Mouse (Mus musculus) thymus, adult 2 months (tissue): Measurements from ENCODE around the gene Lrrc4. TPM values are rescaled to one million over a fixed set of nuclear protein-coding genes. Genes with fewer than 3 reads are reported as not detected.

ENCODE experiments used
- DNase-seq: peaks from one replicate; pipeline ENCODE4 v3.0.0; 2021
- H3K27ac ChIP-seq: fragments of 200-500 bp; 2 replicates; pipeline ENCODE4 v1.5.1; 2012; ENCODE audit warnings: low read length, control low read depth; ENCODE audit not compliant: control insufficient read depth, insufficient read depth
- H3K27me3 ChIP-seq: fragments of 200-500 bp; 2 replicates; pipeline ENCODE4 v1.6.1; 2012; ENCODE audit warnings: mild to moderate bottlenecking, low read length, moderate library complexity, mixed read lengths; ENCODE audit not compliant: control insufficient read depth, insufficient read depth
- H3K36me3 ChIP-seq: fragments of 200-500 bp; 2 replicates; pipeline ENCODE4 v1.6.1; 2012; ENCODE audit warnings: mild to moderate bottlenecking, low read length, moderate library complexity; ENCODE audit not compliant: control insufficient read depth, insufficient read depth
- H3K4me1 ChIP-seq: fragments of 200-500 bp; replicated peaks from 2 replicates; pipeline ENCODE4 v1.6.1; 2012; ENCODE audit warnings: low read length; ENCODE audit not compliant: control insufficient read depth, insufficient read depth
- H3K4me3 ChIP-seq: fragments of 200-500 bp; 2 replicates; pipeline ENCODE4 v1.5.1; 2012; ENCODE audit warnings: mild to moderate bottlenecking, low read length, control low read depth, moderate library complexity; ENCODE audit not compliant: control insufficient read depth, insufficient read depth
- CTCF ChIP-seq: fragments of 200-500 bp; IDR thresholded peaks from 2 replicates; pipeline ENCODE4 v1.5.1; 2012; ENCODE audit warnings: mild to moderate bottlenecking, control low read depth, low read length, moderate library complexity, borderline replicate concordance; ENCODE audit not compliant: control insufficient read depth, poor library complexity, insufficient read depth; ENCODE audit errors: extremely low read depth
- POLR2A ChIP-seq: fragments of 200-500 bp; IDR thresholded peaks from 2 replicates; pipeline ENCODE4 v1.6.1; 2012; ENCODE audit warnings: mild to moderate bottlenecking, low read length, control low read depth, moderate library complexity; ENCODE audit not compliant: control insufficient read depth, poor library complexity, insufficient read depth; ENCODE audit errors: extremely low read depth
- WGBS: fragments of 180-500 bp; shearing (Covaris S2); methylation state at CpG from one replicate; pipeline ENCODE4 v1.1.7; 2018; 5-methylcytosine and 5-hydroxymethylcytosine counted together
- polyA plus RNA-seq: library from polyadenylated mRNA; depleted of rRNA; stranded (reverse); fragments of >200 nt; gene quantifications from 2 replicates; pipeline ENCODE4 v1.2.3, GENCODE M21; 2012

Lrrc4 gene
- polyA plus RNA-seq, 1 experiment = 0.67 TPM

DNA sequence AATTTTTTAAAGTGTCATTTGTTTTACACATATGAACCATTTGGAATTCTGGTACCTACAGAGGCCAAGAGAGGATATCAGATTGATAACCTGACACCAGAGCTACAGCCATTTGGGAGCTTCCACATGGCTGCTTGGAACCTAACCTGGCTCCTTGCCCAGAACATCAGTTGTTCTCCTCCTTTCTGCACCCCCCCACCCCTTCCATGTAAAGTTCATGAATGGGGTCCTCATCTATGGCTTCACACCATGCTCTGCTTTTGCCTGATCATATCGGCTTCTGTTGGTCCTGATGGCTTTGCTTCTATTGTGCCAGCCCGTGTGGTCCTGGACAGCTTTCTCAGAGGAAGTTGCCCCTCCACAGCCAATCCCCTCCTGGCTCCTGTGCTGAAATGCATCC lies 200.6 kb downstream of the Lrrc4 start:
- Histone ChIP-seq H3K4me1 (peaks cover 2% of the 10 kb centered on the region), H3K4me3 (no peak overlapping the region), H3K27ac (no peak overlapping the region), H3K36me3 (no peaks in the 10 kb centered on the region), H3K27me3 (no peaks in the 10 kb centered on the region)
- 97% methylated on average over 2 of the region's 2 CpGs for WGBS
- DNase-seq = no peak
- TF ChIP-seq POLR2A (no peak), CTCF (no peak)

DNA sequence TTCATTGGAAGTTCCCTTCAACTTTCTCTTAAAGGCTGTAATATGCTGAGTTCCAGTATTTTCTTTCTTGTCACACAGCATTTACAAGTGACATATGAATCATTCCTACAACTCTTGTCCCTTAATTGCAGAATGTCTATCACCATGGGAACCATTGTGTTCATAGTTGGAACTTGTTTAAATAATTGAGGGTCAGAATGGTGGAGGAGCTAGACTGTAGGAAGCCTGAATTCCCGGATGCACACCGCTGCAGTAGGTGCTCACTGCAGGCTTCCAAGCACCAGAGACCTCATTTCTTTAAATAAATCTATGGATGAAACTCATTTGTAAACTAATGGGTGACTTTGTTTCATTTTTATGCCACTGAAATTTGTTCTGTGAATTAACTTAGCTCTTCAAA lies 201.7 kb downstream of the Lrrc4 start:
- Histone ChIP-seq H3K36me3 (no peaks in the 10 kb centered on the region), H3K4me1 (peaks cover 2% of the 10 kb centered on the region), H3K27ac (no peak overlapping the region), H3K4me3 (no peak overlapping the region), H3K27me3 (no peaks in the 10 kb centered on the region)
- WGBS = 96% methylated on average over 2 of the region's 2 CpGs
- no peak for DNase-seq
- TF ChIP-seq POLR2A (no peak), CTCF (no peak)

DNA sequence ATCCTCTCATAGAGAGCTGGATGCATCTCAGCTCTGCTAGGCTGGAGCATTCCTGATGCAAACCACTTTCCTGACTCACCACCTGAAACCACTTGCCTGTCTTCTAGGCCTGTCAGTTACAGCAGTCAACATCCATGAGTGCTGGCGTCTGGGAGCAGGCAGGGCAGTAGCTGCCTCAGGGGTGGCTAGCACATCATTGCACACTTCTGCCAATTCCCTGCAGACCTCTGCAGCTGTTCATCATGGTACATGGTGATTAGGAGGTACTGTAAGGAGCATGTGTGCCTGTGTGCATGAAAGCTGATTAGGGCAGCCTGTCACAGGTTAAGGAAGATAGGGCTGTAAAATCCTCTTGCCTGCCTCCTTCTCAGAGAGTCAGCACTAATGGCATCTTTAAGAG lies 203.1 kb downstream of the Lrrc4 start:
- Histone ChIP-seq H3K27me3 (no peaks in the 10 kb centered on the region), H3K4me1 (peaks cover 2% of the 10 kb centered on the region), H3K4me3 (no peak overlapping the region), H3K36me3 (no peaks in the 10 kb centered on the region), H3K27ac (no peak overlapping the region)
- 100% methylated on average over 1 of the region's 1 CpGs for WGBS
- no peak for DNase-seq
- TF ChIP-seq CTCF (no peak), POLR2A (no peak)

DNA sequence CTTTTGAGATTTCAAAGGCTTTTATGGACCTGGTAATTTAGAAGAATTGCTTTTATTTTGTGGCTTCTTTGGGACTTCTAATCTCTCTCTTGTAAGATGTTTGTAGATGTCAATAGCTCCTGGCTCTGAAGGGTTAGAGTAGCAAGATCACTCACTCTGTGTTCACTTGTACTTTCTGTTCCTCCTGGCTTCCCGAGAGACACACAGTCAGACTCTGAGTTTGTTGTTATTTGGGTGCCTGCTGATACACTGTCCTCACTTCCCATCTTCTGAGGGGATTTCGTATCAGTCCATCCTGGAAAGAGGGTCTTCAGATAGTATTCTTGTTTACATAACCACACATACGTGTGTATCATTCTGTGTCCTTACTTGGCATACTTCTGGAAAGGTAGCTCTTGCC lies 208.6 kb downstream of the Lrrc4 start:
- WGBS = 95% methylated on average over 3 of the region's 3 CpGs
- H3K27ac ChIP-seq = no peak overlapping the region

DNA sequence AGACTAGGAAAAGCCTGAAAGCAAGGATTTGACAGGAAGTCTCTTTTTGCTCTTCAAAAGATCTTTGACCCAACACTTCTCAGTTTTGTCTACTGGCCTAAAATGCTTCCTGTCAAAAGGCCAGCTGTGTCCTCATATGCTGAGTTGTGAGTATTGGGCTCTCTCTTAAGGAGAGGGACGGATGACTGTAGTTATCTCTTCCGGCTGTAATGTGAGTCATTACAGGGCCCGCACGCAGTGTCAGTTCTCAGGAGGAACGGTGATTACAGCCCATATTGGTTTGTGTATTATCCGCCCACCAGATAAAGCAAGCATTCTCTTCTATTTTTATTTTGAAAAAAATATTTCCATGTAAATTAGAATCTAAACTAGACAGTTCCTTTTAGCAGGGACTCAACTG lies 209.0 kb downstream of the Lrrc4 start:
- no peaks in the 10 kb centered on the region for H3K27me3 ChIP-seq
- DNase-seq = no peak
- TF ChIP-seq POLR2A (no peak), CTCF (no peak)
- 98% methylated on average over 6 of the region's 6 CpGs for WGBS
- no peak overlapping the region for H3K27ac ChIP-seq
- H3K4me1 ChIP-seq = peaks cover 12% of the 10 kb centered on the region
- H3K4me3 ChIP-seq = no peak overlapping the region
- no peaks in the 10 kb centered on the region for H3K36me3 ChIP-seq

More for the DNA sequence above, 208.6 kb downstream of the Lrrc4 start:
- no peak overlapping the region for H3K4me3 ChIP-seq
- no peak for DNase-seq
- peaks cover 11% of the 10 kb centered on the region for H3K4me1 ChIP-seq
- no peaks in the 10 kb centered on the region for H3K27me3 ChIP-seq
- TF ChIP-seq CTCF (no peak), POLR2A (no peak)
- no peaks in the 10 kb centered on the region for H3K36me3 ChIP-seq

DNA sequence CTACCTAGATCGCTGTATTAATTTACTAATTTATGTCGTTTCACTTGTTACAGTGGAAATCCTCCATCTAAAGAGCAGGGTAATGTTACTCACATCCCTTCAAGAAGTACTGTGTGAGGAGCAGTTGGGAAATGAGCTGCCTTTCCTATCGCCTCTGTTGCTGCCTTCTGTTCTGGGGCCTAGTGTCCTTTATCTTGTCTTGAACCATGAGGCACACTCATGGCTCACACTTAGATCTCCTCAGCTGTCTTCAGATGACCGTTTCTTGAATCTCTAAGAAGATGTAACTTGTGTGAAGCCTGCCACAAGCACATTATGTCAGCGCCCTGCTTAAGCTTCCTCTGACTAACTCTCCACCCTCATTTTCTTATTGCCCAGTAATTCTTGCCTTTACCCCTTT lies 209.6 kb downstream of the Lrrc4 start:
- no peak for DNase-seq
- no peak overlapping the region for H3K27ac ChIP-seq
- no peak for TF ChIP-seq POLR2A
- TF ChIP-seq CTCF = no peak
- peaks cover 12% of the 10 kb centered on the region for H3K4me1 ChIP-seq
- 91% methylated on average over 5 of the region's 5 CpGs for WGBS
- H3K36me3 ChIP-seq = no peaks in the 10 kb centered on the region
- H3K4me3 ChIP-seq = no peak overlapping the region
- no peaks in the 10 kb centered on the region for H3K27me3 ChIP-seq

DNA sequence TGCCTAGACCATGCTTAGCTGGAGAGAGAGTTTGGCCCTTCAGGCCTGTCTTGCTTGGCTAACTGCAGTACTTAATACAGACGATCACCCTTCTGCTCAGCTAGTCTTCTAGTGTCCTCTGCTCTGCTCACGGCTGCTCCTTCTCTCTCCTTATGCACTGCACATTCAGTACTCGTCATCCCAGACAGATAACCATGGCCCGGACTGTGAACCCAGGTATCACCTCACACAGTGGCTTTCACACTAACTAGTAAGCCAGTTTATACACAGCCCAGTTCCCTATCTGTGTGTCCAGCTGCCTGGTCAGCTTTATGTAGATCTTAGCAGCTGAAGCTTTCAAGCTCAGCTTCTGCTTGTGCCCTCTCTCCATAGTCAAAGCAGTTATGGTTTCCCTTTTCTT lies 210.1 kb downstream of the Lrrc4 start:
- Histone ChIP-seq H3K27ac (no peak overlapping the region), H3K4me1 (peaks cover 12% of the 10 kb centered on the region), H3K36me3 (no peaks in the 10 kb centered on the region), H3K27me3 (no peaks in the 10 kb centered on the region), H3K4me3 (no peak overlapping the region)
- no peak for DNase-seq
- WGBS = 99% methylated on average over 4 of the region's 4 CpGs
- no peak for TF ChIP-seq CTCF
- TF ChIP-seq POLR2A = no peak
